Mouse (Mus musculus) erythroblast, embryonic 14.5 days (primary cell): ENCODE results near the gene Spo11.

Experiments
- GATA1 ChIP-seq: IDR thresholded peaks from 2 replicates; pipeline ENCODE4 v1.6.1; 2012; ENCODE audit warnings: low read length, inconsistent platforms, mixed read lengths
- TAL1 ChIP-seq: IDR thresholded peaks from 3 replicates; pipeline ENCODE4 v1.6.1; 2012; ENCODE audit warnings: low read length, inconsistent platforms, mixed read lengths

- TF ChIP-seq TAL1 (no peak), GATA1 (no peak)
Measured at GRCm38 (mm10) chr2:173024938-173025337, 47.4 kb downstream of the Spo11 start.
